Mouse (Mus musculus) brain, embryonic 14.5 days (tissue): ENCODE results near the gene Hsf3.

Experiments used
- CTCF ChIP-seq: fragments of 200-500 bp; IDR thresholded peaks from 2 replicates; pipeline ENCODE4 v1.5.1; 2012; ENCODE audit warnings: inconsistent platforms, mild to moderate bottlenecking, moderate library complexity, borderline replicate concordance; ENCODE audit not compliant: insufficient read depth, insufficient read length; ENCODE audit errors: extremely low read depth
- POLR2A ChIP-seq: fragments of 200-500 bp; IDR thresholded peaks from 2 replicates; pipeline ENCODE4 v1.6.1; 2012; ENCODE audit warnings: mild to moderate bottlenecking, inconsistent platforms, borderline replicate concordance; ENCODE audit not compliant: poor library complexity, insufficient read depth, insufficient read length, severe bottlenecking; ENCODE audit errors: extremely low read depth

GRCm38 (mm10) chrX:96256509-96256908, 199.6 kb downstream of the Hsf3 start:
- TF ChIP-seq CTCF (no peak), POLR2A (no peak)
